Mouse (Mus musculus): ENCODE results near the gene 9130213A22Rik.

DNA sequence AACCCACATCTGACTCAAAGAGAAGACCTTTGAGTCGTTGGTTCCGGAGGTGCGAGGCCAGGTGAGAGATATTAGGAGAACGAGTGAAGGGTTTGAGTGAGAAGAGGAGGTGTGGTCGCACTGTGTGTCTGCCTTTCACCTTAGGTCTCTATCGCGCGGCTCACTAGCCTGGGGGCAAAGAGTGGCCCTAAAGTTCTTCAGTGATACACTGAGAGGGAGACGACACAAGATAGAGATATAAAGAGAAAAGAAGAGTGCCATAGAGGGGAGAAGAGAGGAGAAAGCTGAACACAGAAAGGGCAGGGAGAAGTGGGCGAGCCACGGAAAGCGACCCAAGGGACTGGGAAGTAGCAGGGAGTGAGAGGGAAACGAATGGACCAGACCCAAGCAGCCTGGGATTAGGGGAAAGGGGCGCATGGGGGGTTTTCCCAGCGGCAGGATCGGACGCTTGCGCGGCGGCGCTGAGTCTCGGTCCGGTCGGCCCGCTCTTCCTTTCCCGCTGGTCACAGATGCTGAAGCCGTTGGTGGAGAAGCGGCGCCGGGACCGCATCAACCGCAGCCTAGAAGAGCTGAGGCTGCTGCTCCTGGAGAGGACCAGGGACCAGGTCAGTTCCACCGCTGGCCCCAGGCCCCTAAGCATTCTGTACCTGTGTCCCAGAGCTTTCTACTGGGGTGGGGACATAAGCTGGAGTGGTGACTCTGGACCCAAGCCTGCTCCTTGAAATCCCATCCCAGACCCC is 1.2 kb downstream of the 9130213A22Rik start:
- no peak for TF ChIP-seq CTCF (IDR thresholded peaks at IDR 0.05; ENCODE audit: low read depth)
- no peak for TF ChIP-seq EP300 (IDR thresholded peaks at IDR 0.05; ENCODE audit: low read depth)
